Mouse (Mus musculus): ENCODE measurements at regions not wholly inside any gene's neighbourhood (a gene's known extent, or its start where the extent isn't known, plus 50 kb on each side); places are given as distances from the start of the nearest gene placed in this dataset.

- H3K27ac ChIP-seq (ENCODE audit: insufficient read depth, low read length) = no peak overlapping the region
Observed at GRCm38 (mm10) chr16:39286797-39287565, 394.5 kb downstream of the Igsf11 start.

DNA sequence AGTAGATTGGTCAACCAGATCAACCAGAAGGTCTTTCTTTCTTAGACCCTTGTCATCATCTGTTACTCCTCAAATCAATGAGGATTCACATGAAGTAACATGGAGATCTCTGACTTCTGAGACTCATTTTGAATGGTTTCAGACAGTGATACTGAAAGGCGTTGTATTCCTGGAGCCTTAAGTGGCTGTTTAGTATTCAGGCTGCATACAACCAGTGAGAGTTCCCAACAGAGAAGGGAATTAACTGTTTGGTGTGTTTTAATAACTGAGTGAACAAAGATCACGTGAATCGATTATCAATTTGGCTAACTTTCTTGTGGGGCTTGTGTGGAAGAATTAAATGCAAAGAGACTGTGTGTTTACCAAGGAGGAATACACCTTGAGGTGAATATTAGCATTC is 406.4 kb downstream of the Igsf11 start:
- Histone ChIP-seq H3K27me3 (ENCODE audit: control insufficient read depth, insufficient read depth, low read length, poor library complexity, severe bottlenecking) (no peaks in the 10 kb centered on the region), H3K36me3 (ENCODE audit: control insufficient read depth, insufficient read depth, low read length, poor library complexity, severe bottlenecking) (no peaks in the 10 kb centered on the region), H3K9ac (ENCODE audit: low read depth, poor library complexity, severe bottlenecking) (no peak overlapping the region), H3K4me3 (ENCODE audit: low read depth, low read length) (no peak overlapping the region), H3K9me3 (replicated peaks; ENCODE audit: control insufficient read depth, insufficient read depth, low read length, poor library complexity, severe bottlenecking) (no peaks in the 10 kb centered on the region), H3K27ac (ENCODE audit: insufficient read depth, low read length) (no peak overlapping the region), H3K4me1 (ENCODE audit: control insufficient read depth, insufficient read depth, low read length) (no peaks in the 10 kb centered on the region)
- TF ChIP-seq EP300 (IDR thresholded peaks at IDR 0.05; ENCODE audit: insufficient read depth, low read depth, low read length) (no peak), POLR2A (IDR thresholded peaks at IDR 0.05; ENCODE audit: insufficient read depth, low read length) (no peak), CTCF (IDR thresholded peaks at IDR 0.05; ENCODE audit: low read depth, low read length) (no peak)

More at GRCm38 (mm10) chr16:39286797-39287565, 394.5 kb downstream of the Igsf11 start:
- Histone ChIP-seq H3K27me3 (ENCODE audit: control insufficient read depth, insufficient read depth, low read length, poor library complexity, severe bottlenecking) (no peaks in the 10 kb centered on the region), H3K9me3 (replicated peaks; ENCODE audit: control insufficient read depth, insufficient read depth, low read length, poor library complexity, severe bottlenecking) (no peaks in the 10 kb centered on the region), H3K4me1 (ENCODE audit: control insufficient read depth, insufficient read depth, low read length) (no peaks in the 10 kb centered on the region), H3K9ac (ENCODE audit: low read depth, poor library complexity, severe bottlenecking) (no peak overlapping the region), H3K4me3 (ENCODE audit: low read depth, low read length) (no peak overlapping the region), H3K36me3 (ENCODE audit: control insufficient read depth, insufficient read depth, low read length, poor library complexity, severe bottlenecking) (no peaks in the 10 kb centered on the region)
- TF ChIP-seq POLR2A (IDR thresholded peaks at IDR 0.05; ENCODE audit: insufficient read depth, low read length) (no peak), CTCF (IDR thresholded peaks at IDR 0.05; ENCODE audit: low read depth, low read length) (no peak), EP300 (IDR thresholded peaks at IDR 0.05; ENCODE audit: insufficient read depth, low read depth, low read length) (no peak)

DNA sequence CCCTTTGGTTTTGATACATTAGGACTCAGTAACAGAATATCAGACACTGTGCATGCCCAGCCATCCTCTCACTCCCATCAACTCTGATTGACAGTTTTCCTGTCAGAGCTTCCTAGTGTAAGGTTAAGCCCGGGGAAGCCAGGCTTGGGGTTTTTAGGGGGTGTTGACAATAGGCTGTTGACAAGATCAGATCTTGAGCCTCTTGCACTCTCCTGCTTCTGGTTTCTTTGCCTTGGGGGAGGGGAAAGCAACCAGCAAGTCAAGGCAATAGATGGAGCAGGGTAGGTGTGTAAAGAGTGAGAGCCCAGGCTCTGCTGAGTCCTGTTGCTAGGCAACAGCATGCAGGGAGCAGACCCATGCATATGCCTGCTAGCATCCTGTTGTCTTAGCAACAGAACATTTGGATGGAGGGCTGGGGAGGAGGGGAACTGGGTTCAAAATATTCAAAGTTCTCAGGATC is 410.5 kb downstream of the Igsf11 start:
- TF ChIP-seq POLR2A (IDR thresholded peaks at IDR 0.05; ENCODE audit: insufficient read depth, low read length) (no peak), CTCF (IDR thresholded peaks at IDR 0.05; ENCODE audit: low read depth, low read length) (no peak), EP300 (IDR thresholded peaks at IDR 0.05; ENCODE audit: insufficient read depth, low read depth, low read length) (no peak)
- Histone ChIP-seq H3K9ac (ENCODE audit: low read depth, poor library complexity, severe bottlenecking) (no peak overlapping the region), H3K27me3 (ENCODE audit: control insufficient read depth, insufficient read depth, low read length, poor library complexity, severe bottlenecking) (no peaks in the 10 kb centered on the region; the same call in 1 of the 2 replicates)

DNA sequence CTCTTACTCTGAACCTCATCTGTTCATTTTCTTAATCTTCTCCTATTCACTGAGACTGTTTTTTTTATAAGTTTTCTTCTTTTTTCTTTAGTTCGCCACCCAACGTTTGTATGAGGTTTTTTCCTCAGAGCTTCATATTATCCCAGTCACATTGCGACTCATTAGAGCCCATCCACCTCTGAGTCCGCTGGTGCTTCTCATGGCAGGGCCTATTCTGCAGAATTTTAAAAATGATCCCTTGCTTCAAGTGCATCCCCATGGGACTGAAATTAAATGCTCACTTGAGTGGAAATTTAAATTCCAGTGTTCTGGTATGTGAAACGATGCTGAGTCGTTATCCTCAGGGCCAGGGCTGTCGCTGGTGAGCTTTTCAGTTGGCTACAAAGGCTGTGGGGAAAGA is 410.9 kb downstream of the Igsf11 start:
- Histone ChIP-seq H3K4me3 (ENCODE audit: low read depth, low read length) (no peak overlapping the region), H3K9me3 (replicated peaks; ENCODE audit: control insufficient read depth, insufficient read depth, low read length, poor library complexity, severe bottlenecking) (no peaks in the 10 kb centered on the region), H3K27me3 (ENCODE audit: control insufficient read depth, insufficient read depth, low read length, poor library complexity, severe bottlenecking) (no peaks in the 10 kb centered on the region; the same call in 1 of the 2 replicates), H3K27ac (ENCODE audit: insufficient read depth, low read length) (no peak overlapping the region), H3K9ac (ENCODE audit: low read depth, poor library complexity, severe bottlenecking) (no peak overlapping the region), H3K4me1 (ENCODE audit: control insufficient read depth, insufficient read depth, low read length) (no peaks in the 10 kb centered on the region), H3K36me3 (ENCODE audit: control insufficient read depth, insufficient read depth, low read length, poor library complexity, severe bottlenecking) (no peaks in the 10 kb centered on the region)
- TF ChIP-seq CTCF (IDR thresholded peaks at IDR 0.05; ENCODE audit: low read depth, low read length) = no peak
- TF ChIP-seq POLR2A (IDR thresholded peaks at IDR 0.05; ENCODE audit: insufficient read depth, low read length) = no peak
- no peak for TF ChIP-seq EP300 (IDR thresholded peaks at IDR 0.05; ENCODE audit: insufficient read depth, low read depth, low read length)

More for the DNA sequence above, 410.5 kb downstream of the Igsf11 start:
- Histone ChIP-seq H3K4me3 (ENCODE audit: low read depth, low read length) (no peak overlapping the region), H3K27ac (ENCODE audit: insufficient read depth, low read length) (no peak overlapping the region), H3K4me1 (ENCODE audit: control insufficient read depth, insufficient read depth, low read length) (no peaks in the 10 kb centered on the region), H3K36me3 (ENCODE audit: control insufficient read depth, insufficient read depth, low read length, poor library complexity, severe bottlenecking) (no peaks in the 10 kb centered on the region), H3K9me3 (replicated peaks; ENCODE audit: control insufficient read depth, insufficient read depth, low read length, poor library complexity, severe bottlenecking) (no peaks in the 10 kb centered on the region)

- H3K4me3 ChIP-seq (ENCODE audit: low read depth, low read length) = no peak overlapping the region
- TF ChIP-seq CTCF (IDR thresholded peaks at IDR 0.05; ENCODE audit: low read depth, low read length) = no peak
- no peak for TF ChIP-seq EP300 (IDR thresholded peaks at IDR 0.05; ENCODE audit: insufficient read depth, low read depth, low read length)
- no peak for TF ChIP-seq POLR2A (IDR thresholded peaks at IDR 0.05; ENCODE audit: insufficient read depth, low read length)
Observed at GRCm38 (mm10) chr16:39307951-39308350, 415.5 kb downstream of the Igsf11 start.

More at GRCm38 (mm10) chr16:39307951-39308350, 415.5 kb downstream of the Igsf11 start:
- Histone ChIP-seq H3K4me1 (ENCODE audit: control insufficient read depth, insufficient read depth, low read length) (no peaks in the 10 kb centered on the region), H3K9me3 (replicated peaks; ENCODE audit: control insufficient read depth, insufficient read depth, low read length, poor library complexity, severe bottlenecking) (no peaks in the 10 kb centered on the region), H3K9ac (ENCODE audit: low read depth, poor library complexity, severe bottlenecking) (no peak overlapping the region), H3K27ac (ENCODE audit: insufficient read depth, low read length) (no peak overlapping the region), H3K27me3 (ENCODE audit: control insufficient read depth, insufficient read depth, low read length, poor library complexity, severe bottlenecking) (no peaks in the 10 kb centered on the region; the same call in 1 of the 2 replicates), H3K36me3 (ENCODE audit: control insufficient read depth, insufficient read depth, low read length, poor library complexity, severe bottlenecking) (no peaks in the 10 kb centered on the region)
